Mouse (Mus musculus): ENCODE measurements around the gene Hip1.

- TF ChIP-seq GATA1 (IDR thresholded peaks at IDR 0.05; ENCODE audit: borderline replicate concordance, low read length): no peak
- no peak for TF ChIP-seq FLI1 (IDR thresholded peaks at IDR 0.05; ENCODE audit: low read length)
Observed at GRCm38 (mm10) chr5:135533431-135533830, 11.5 kb downstream of the Hip1 start.
